Mouse (Mus musculus) left cerebral cortex, postnatal 25 days (tissue): Measurements from ENCODE around the gene Arrb2. TPM values are rescaled to one million over a fixed set of nuclear protein-coding genes. Genes with fewer than 3 reads are reported as not detected.
"Not testable (repeated sequence)": the region's sequence is repeated elsewhere in the genome, so short reads cannot be mapped to it uniquely, and the experiment has no call there.

Experiments
- DNase-seq, 2 experiments: peaks; one replicate each; pipeline ENCODE4 v3.0.0; 2022; ENCODE audit warnings: low spot score in 2 of 2, mixed read lengths in 1 of 2
- intact Hi-C: fragments of 180-260 bp; cut with DNase I; formaldehyde crosslinking; loops from one replicate; pipeline ENCODE4 v1.15.1; 2025
- total RNA-seq, 2 experiments: library from RNA; stranded (reverse); gene quantifications; 2 replicates each; pipeline ENCODE4 v1.2.3; 2021

Gene Arrb2
- total RNA-seq = 10 to 100 TPM; 64.6 to 66.7 TPM

- intact Hi-C loops = loop anchor here (2.0 to 5.0 kb wide), 3 partner anchors 19 to 325 kb away; partner anchors contain the start of genes Med11 and Tm4sf5
Observed at GRCm38 (mm10) chr11:70432048-70432894, at the start of gene Arrb2. Gene Arrb2, plus strand, starts transcription at chr11:70432635.

GRCm38 (mm10) chr11:70384136-70384535 is 48.3 kb upstream of the Arrb2 start:
- intact Hi-C loops = no loop called here
- no peak for DNase-seq

More at GRCm38 (mm10) chr11:70432048-70432894, at the start of gene Arrb2:
- DNase-seq = peak; percentile 98 to 99

GRCm38 (mm10) chr11:70387436-70387835 is 45.0 kb upstream of the Arrb2 start:
- intact Hi-C loops = no loop called here
- no peak for DNase-seq

- intact Hi-C loops = no loop called here
- DNase-seq = peak in 1 of 2 experiments; percentile 19
Observed at GRCm38 (mm10) chr11:70389421-70389820, 43.0 kb upstream of the Arrb2 start.

GRCm38 (mm10) chr11:70403598-70403997 is 28.8 kb upstream of the Arrb2 start:
- DNase-seq = peak in 1 of 2 experiments; percentile 79
- intact Hi-C loops = no loop called here

GRCm38 (mm10) chr11:70409594-70410296 is 22.7 kb upstream of the Arrb2 start, which contains the start of gene Pelp1:
Gene Pelp1, minus strand, starts transcription at chr11:70410031.
- intact Hi-C loops = loop anchor here (5.0 kb wide), 1 partner anchor 348 kb away; no protein-coding TSS in a partner anchor
- peak; percentile 88 to 91 for DNase-seq

- intact Hi-C loops = loop anchor here (5.0 kb wide), 1 partner anchor 347 kb away; no protein-coding TSS in a partner anchor
- no peak for DNase-seq
Observed at GRCm38 (mm10) chr11:70410297-70410643, 22.2 kb upstream of the Arrb2 start.

GRCm38 (mm10) chr11:70412591-70412990 is 19.8 kb upstream of the Arrb2 start:
- intact Hi-C loops = loop anchor here (5.0 kb wide), 1 partner anchor 345 kb away; no protein-coding TSS in a partner anchor
- no peak for DNase-seq

GRCm38 (mm10) chr11:70413961-70414360 is 18.5 kb upstream of the Arrb2 start:
- intact Hi-C loops = loop anchor here (2.0 to 5.0 kb wide), 2 partner anchors 93 to 343 kb away; no protein-coding TSS in a partner anchor
- DNase-seq = peak; percentile 64 to 70

- intact Hi-C loops = no loop called here
- no peak for DNase-seq
Observed at GRCm38 (mm10) chr11:70418199-70418598, 14.2 kb upstream of the Arrb2 start.

GRCm38 (mm10) chr11:70419486-70419885 is 12.9 kb upstream of the Arrb2 start:
- intact Hi-C loops = no loop called here
- no peak for DNase-seq

- intact Hi-C loops, DNase-seq: not testable (repeated sequence)
Observed at GRCm38 (mm10) chr11:70426598-70426997, 5.8 kb upstream of the Arrb2 start.

GRCm38 (mm10) chr11:70431574-70431973 is 861 bp upstream of the Arrb2 start:
- intact Hi-C loops = loop anchor here (5.0 kb wide), 2 partner anchors 76 to 326 kb away; partner anchors contain the start of gene Tm4sf5
- DNase-seq = peak in 1 of 2 experiments; percentile 28

- intact Hi-C loops = loop anchor here (2.0 to 5.0 kb wide), 3 partner anchors 18 to 324 kb away; partner anchors contain the start of genes Med11 and Tm4sf5
- DNase-seq = peak; percentile 54 to 60
Observed at GRCm38 (mm10) chr11:70432895-70433568, 597 bp downstream of the Arrb2 start.

GRCm38 (mm10) chr11:70433569-70433943 is 1.1 kb downstream of the Arrb2 start:
- intact Hi-C loops = loop anchor here (2.0 to 5.0 kb wide), 3 partner anchors 17 to 324 kb away; partner anchors contain the start of genes Med11 and Tm4sf5
- DNase-seq = no peak

GRCm38 (mm10) chr11:70433951-70434350 is 1.5 kb downstream of the Arrb2 start:
- DNase-seq = no peak
- intact Hi-C loops = loop anchor here (2.0 to 5.0 kb wide), 3 partner anchors 17 to 323 kb away; partner anchors contain the start of genes Med11 and Tm4sf5

- intact Hi-C loops = no loop called here
- no peak for DNase-seq
Observed at GRCm38 (mm10) chr11:70435476-70435875, 3.0 kb downstream of the Arrb2 start.

- intact Hi-C loops = no loop called here
- DNase-seq = no peak
Observed at GRCm38 (mm10) chr11:70437426-70437825, 5.0 kb downstream of the Arrb2 start.

GRCm38 (mm10) chr11:70438728-70439374 is 6.4 kb downstream of the Arrb2 start:
- DNase-seq = no peak
- intact Hi-C loops = no loop called here
